Mouse (Mus musculus) ovary, adult 2 months (tissue): ENCODE results near the gene Uqcrfs1. TPM values are rescaled to one million over a fixed set of nuclear protein-coding genes. Genes with fewer than 3 reads are reported as not detected.

Source experiments
- polyA plus RNA-seq: library from polyadenylated mRNA; depleted of rRNA; stranded (reverse); fragments of >200 nt; gene quantifications from 2 replicates; pipeline ENCODE4 v1.2.3, GENCODE M21; 2012; rRNA removed

The Uqcrfs1 gene
- polyA plus RNA-seq, result 132 and 242 TPM in 2 replicates

DNA sequence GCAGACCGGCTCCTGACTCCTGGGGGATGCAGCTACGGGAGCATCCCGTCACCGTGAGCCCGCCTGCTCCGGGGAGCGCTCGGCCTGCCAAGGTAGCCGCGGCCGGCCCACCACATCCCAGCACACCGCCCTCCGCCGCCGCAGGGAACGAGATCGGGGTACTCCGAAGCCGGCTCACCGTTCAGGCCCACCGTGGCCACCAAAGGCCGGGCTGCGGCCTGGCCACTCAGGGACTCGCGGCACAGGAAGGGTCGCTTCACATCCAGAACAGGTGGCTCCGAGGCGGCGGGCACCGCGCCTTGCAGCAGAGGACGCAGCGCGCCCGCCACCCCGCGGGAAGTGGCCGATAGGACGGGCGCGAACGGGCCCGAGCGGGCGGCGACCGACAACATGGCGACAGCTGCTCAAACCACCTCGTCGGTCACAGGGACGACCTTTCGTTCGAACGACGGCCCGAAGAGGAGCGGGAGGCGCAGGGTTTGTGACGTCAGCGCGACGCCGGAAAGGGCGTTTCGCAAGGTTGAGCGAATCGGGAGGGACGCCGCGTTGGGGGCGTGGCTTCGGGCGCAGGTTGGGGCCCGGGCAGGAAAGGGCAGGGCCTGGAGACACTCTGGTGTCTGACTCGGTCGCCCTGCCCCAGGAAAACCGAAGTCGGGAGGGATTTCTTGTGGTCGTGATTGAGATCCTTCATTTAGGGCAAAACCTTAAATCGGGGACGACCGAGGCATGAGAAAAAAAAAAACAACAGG is at the start of gene Uqcrfs1:
Uqcrfs1 (minus strand) TSS at position 507 of the 749 bp plus-strand sequence.

Other genes with a start within 250 kb of the Uqcrfs1 start
- gene Agtr1a, start 208.9 kb downstream of the Uqcrfs1 start, polyA plus RNA-seq, result 4.2 and 5.9 TPM in 2 replicates
- 10.1 and 10.4 TPM in 2 replicates for gene Dusp22, start 114.6 kb upstream of the Uqcrfs1 start, polyA plus RNA-seq
- 0.50 and 0.55 TPM in 2 replicates for gene Irf4, start 203.9 kb upstream of the Uqcrfs1 start, polyA plus RNA-seq